Mouse (Mus musculus) CH12.LX (cell line): ENCODE measurements around the gene Aars. TPM values are rescaled to one million over a fixed set of nuclear protein-coding genes. Genes with fewer than 3 reads are reported as not detected.
"Not testable (repeated sequence)": the region's sequence is repeated elsewhere in the genome, so short reads cannot be mapped to it uniquely, and the experiment has no call there.

Source experiments
- DNase-seq: peaks from one replicate; pipeline ENCODE4 v3.0.0-alpha.2; 2013; ENCODE audit errors: extremely low read depth
- H3K27ac ChIP-seq: 2 replicates; pipeline ENCODE4 v1.5.1; 2012; ENCODE audit warnings: low read depth, mild to moderate bottlenecking, control low read depth, moderate library complexity; ENCODE audit not compliant: insufficient read depth
- H3K27me3 ChIP-seq: replicated peaks from 2 replicates; pipeline ENCODE3; 2012; ENCODE audit warnings: inconsistent platforms
- H3K36me3 ChIP-seq, 2 experiments: replicated peaks in 1 of 2; 2 replicates each; pipeline versions ENCODE3 to v1.6.1; 2012; ENCODE audit warnings: inconsistent platforms in 1 of 2, low read length in 1 of 2, mild to moderate bottlenecking in 1 of 2, mixed read lengths in 1 of 2, moderate library complexity in 1 of 2; ENCODE audit not compliant: control insufficient read depth in 1 of 2, insufficient read depth in 1 of 2
- H3K4me1 ChIP-seq, 2 experiments: 2 replicates each; pipeline ENCODE4 v1.6.1; 2012; ENCODE audit warnings: inconsistent platforms in 1 of 2, moderate library complexity in 1 of 2; ENCODE audit not compliant: insufficient read depth in 2 of 2, control insufficient read depth in 1 of 2
- H3K4me2 ChIP-seq: 2 replicates; pipeline ENCODE4 v1.6.1; 2012; ENCODE audit warnings: low read depth, mild to moderate bottlenecking, control low read depth; ENCODE audit not compliant: poor library complexity, insufficient read depth, severe bottlenecking
- H3K4me3 ChIP-seq, 3 experiments: fragments of 150-350 bp in 1 of 3; sonication (generic) in 1 of 3; replicated peaks in 1 of 3; 2 replicates each; pipeline versions ENCODE3 to v1.5.1; 2011 to 2012; ENCODE audit warnings: low read depth in 2 of 3, low read length in 2 of 3, mild to moderate bottlenecking in 2 of 3, moderate library complexity in 2 of 3, control low read depth in 1 of 3, improper control_type of control experiment in 1 of 3, inconsistent platforms in 1 of 3, mixed read lengths in 1 of 3; ENCODE audit not compliant: poor library complexity in 1 of 3
- H3K79me2 ChIP-seq: replicated peaks from 2 replicates; pipeline ENCODE4 v1.6.1; 2012; ENCODE audit warnings: mild to moderate bottlenecking, moderate library complexity; ENCODE audit not compliant: control insufficient read depth, poor library complexity, insufficient read depth, severe bottlenecking; ENCODE audit errors: extremely low read depth
- H3K9ac ChIP-seq: 2 replicates; pipeline ENCODE4 v1.6.1; 2012; ENCODE audit warnings: low read depth, mild to moderate bottlenecking, control low read depth, moderate library complexity; ENCODE audit not compliant: insufficient read depth
- H3K9me3 ChIP-seq: replicated peaks from 2 replicates; pipeline ENCODE3; 2012; ENCODE audit warnings: low read length, inconsistent platforms, mixed read lengths
- CTCF ChIP-seq, 2 experiments: IDR thresholded peaks in 1 of 2; conservative IDR thresholded peaks in 1 of 2; 2 replicates each; pipeline ENCODE4 v1.5.1; 2011 to 2012; ENCODE audit warnings: low read depth in 2 of 2, low read length in 2 of 2, improper control_type of control experiment in 1 of 2, inconsistent platforms in 1 of 2, mild to moderate bottlenecking in 1 of 2, moderate library complexity in 1 of 2
- ELF1 ChIP-seq: IDR thresholded peaks from 2 replicates; pipeline ENCODE4 v1.6.1; 2014; ENCODE audit warnings: low read depth, mild to moderate bottlenecking, inconsistent platforms, low read length, improper control_type of control experiment
- EP300 ChIP-seq: IDR thresholded peaks from 2 replicates; pipeline ENCODE4 v1.6.1; 2011; ENCODE audit warnings: low read length, improper control_type of control experiment
- HCFC1 ChIP-seq: IDR thresholded peaks from 2 replicates; pipeline ENCODE4 v1.6.1; 2012; ENCODE audit warnings: low read depth, mild to moderate bottlenecking, inconsistent platforms, low read length, improper control_type of control experiment
- IRF4 ChIP-seq: IDR thresholded peaks from 2 replicates; pipeline ENCODE4 v1.6.1; 2014; ENCODE audit warnings: low read depth, mild to moderate bottlenecking, inconsistent platforms, low read length, improper control_type of control experiment
- JUN ChIP-seq: IDR thresholded peaks from 2 replicates; pipeline ENCODE4 v1.6.1; 2011; ENCODE audit warnings: low read depth, mild to moderate bottlenecking, low read length, improper control_type of control experiment, moderate library complexity; ENCODE audit not compliant: insufficient read depth
- MAX ChIP-seq: IDR thresholded peaks from 2 replicates; pipeline ENCODE4 v1.6.1; 2011; ENCODE audit warnings: low read length, improper control_type of control experiment
- RCOR1 ChIP-seq: conservative IDR thresholded peaks from 2 replicates; pipeline ENCODE4 v1.6.1; 2012; ENCODE audit warnings: low read depth, mild to moderate bottlenecking, inconsistent platforms, low read length, improper control_type of control experiment
- TBP ChIP-seq: conservative IDR thresholded peaks from 2 replicates; pipeline ENCODE4 v1.6.1; 2011; ENCODE audit warnings: low read depth, low read length, improper control_type of control experiment
- TCF12 ChIP-seq: IDR thresholded peaks from 2 replicates; pipeline ENCODE4 v1.6.1; 2014; ENCODE audit warnings: low read depth, mild to moderate bottlenecking, inconsistent platforms, low read length, improper control_type of control experiment
- UBTF ChIP-seq: IDR thresholded peaks from 2 replicates; pipeline ENCODE4 v1.6.1; 2012; ENCODE audit warnings: low read depth, mild to moderate bottlenecking, inconsistent platforms, low read length, improper control_type of control experiment, moderate library complexity
- USF1 ChIP-seq: IDR thresholded peaks from 2 replicates; pipeline ENCODE4 v1.6.1; 2014; ENCODE audit warnings: low read depth, mild to moderate bottlenecking, inconsistent platforms, low read length, improper control_type of control experiment
- ZC3H11A ChIP-seq: IDR thresholded peaks from 2 replicates; pipeline ENCODE4 v1.6.1; 2012; ENCODE audit warnings: low read depth, mild to moderate bottlenecking, inconsistent platforms, low read length, improper control_type of control experiment
- ZMIZ1 ChIP-seq: IDR thresholded peaks from 2 replicates; pipeline ENCODE4 v1.6.1; 2012; ENCODE audit warnings: low read depth, mild to moderate bottlenecking, inconsistent platforms, low read length, improper control_type of control experiment
- dilution Hi-C: fragments of 300-500 bp; cut with MboI; formaldehyde crosslinking; loops from 2 replicates; pipeline ENCODE4 v1.14.3; 2020; ENCODE audit warnings: low sequenced_read_pairs; ENCODE audit not compliant: extremely low pct_unique_long_range_greater_than_20kb, extremely low pct_ligation_motif_present
- in situ Hi-C: fragments of 300-500 bp; cut with MboI; formaldehyde crosslinking; loops from 3 replicates; pipeline ENCODE4 v1.14.3; 2019; ENCODE audit warnings: low sequenced_read_pairs, low pct_ligation_motif_present, low pct_unique_long_range_greater_than_20kb, mixed read lengths
- polyA plus RNA-seq: library from polyadenylated mRNA; unstranded; fragments of >175 nt; gene quantifications from 2 replicates; pipeline ENCODE4 v1.2.1, GENCODE M21; 2012; ENCODE audit warnings: low read depth; ENCODE audit not compliant: insufficient read length
- total RNA-seq, 2 experiments: library from RNA; depleted of rRNA; stranded (reverse); fragments of 300-350 nt in 1 of 2; fragments of >200 nt in 1 of 2; gene quantifications; 2 replicates each; pipeline ENCODE4 v1.2.3; 2012 to 2014

The Aars gene
- total and polyA plus RNA-seq, 3 experiments = 81.9 to 142 (median 130) TPM

- peaks cover 49% of the 10 kb centered on the region for H3K27me3 ChIP-seq
- no peak for DNase-seq
- no peaks in the 10 kb centered on the region for H3K9me3 ChIP-seq
- no peak overlapping the region for H3K4me2 ChIP-seq
- no peaks in the 10 kb centered on the region for H3K36me3 ChIP-seq
- no peak overlapping the region for H3K4me3 ChIP-seq
- dilution Hi-C loops (no loop called here), in situ Hi-C loops (no loop called here)
- peaks cover 0 to 3% of the 10 kb centered on the region in 2 experiments; a peak in 1 of 4 replicates for H3K4me1 ChIP-seq
- no peak for TF ChIP-seq EP300
- TF ChIP-seq ELF1 = no peak
- TF ChIP-seq UBTF = no peak
- no peak for TF ChIP-seq RCOR1
- TF ChIP-seq JUN = no peak
- TF ChIP-seq, all 38 proteins: peak for 0
- H3K27ac ChIP-seq = no peak overlapping the region
- H3K79me2 ChIP-seq = no peaks in the 10 kb centered on the region
- H3K9ac ChIP-seq = no peak overlapping the region
Measured at GRCm38 (mm10) chr8:111067439-111067838, 34.5 kb downstream of the Aars start.

- H3K27ac ChIP-seq, H3K4me1 ChIP-seq, in situ Hi-C loops, H3K9me3 ChIP-seq, dilution Hi-C loops, H3K4me2 ChIP-seq, DNase-seq, H3K4me3 ChIP-seq, H3K9ac ChIP-seq, H3K79me2 ChIP-seq, H3K36me3 ChIP-seq: not testable (repeated sequence)
- peaks cover 52% of the 10 kb centered on the region for H3K27me3 ChIP-seq
Measured at GRCm38 (mm10) chr8:111068660-111069059, 35.7 kb downstream of the Aars start.

GRCm38 (mm10) chr8:111075926-111076325 is 43.0 kb downstream of the Aars start:
- Histone ChIP-seq H3K4me3 (no peak overlapping the region), H3K9me3 (peaks cover 7% of the 10 kb centered on the region), H3K9ac (no peak overlapping the region), H3K4me2 (no peak overlapping the region), H3K27me3 (peaks cover 28% of the 10 kb centered on the region), H3K4me1 (no peaks in the 10 kb centered on the region; a peak in 1 of 4 replicates), H3K36me3 (no peaks in the 10 kb centered on the region), H3K27ac (no peak overlapping the region), H3K79me2 (no peaks in the 10 kb centered on the region)
- DNase-seq = no peak
- dilution Hi-C loops = no loop called here
- no peak for TF ChIP-seq CTCF (conservative IDR thresholded peaks at IDR 0.05 in 1 of 2, IDR thresholded peaks at IDR 0.05 in 1 of 2; ENCODE audit: low read depth in 2 of 2, low read length in 2 of 2)
- no peak for TF ChIP-seq TCF12
- no peak for TF ChIP-seq ZC3H11A
- no peak for TF ChIP-seq ZMIZ1
- TF ChIP-seq ELF1 = no peak
- TF ChIP-seq USF1 = no peak
- TF ChIP-seq MAX = no peak
- no peak for TF ChIP-seq TBP
- TF ChIP-seq IRF4 = no peak
- no peak for TF ChIP-seq HCFC1
- in situ Hi-C loops = loop anchor here (25.0 kb wide), 1 partner anchor 439 kb away; no protein-coding TSS in a partner anchor
